Mouse (Mus musculus): ENCODE data around the gene Ryr2. TPM values are rescaled to one million over a fixed set of nuclear protein-coding genes. Genes with fewer than 3 reads are reported as not detected.

Ryr2 gene
- polyA plus RNA-seq, 1 experiment from 2014 or later: 1.5 TPM

GRCm38 (mm10) chr13:12057357-12057771 is 49.4 kb downstream of the Ryr2 start:
- Histone ChIP-seq H3K27ac (no peak overlapping the region), H3K9ac (no peak overlapping the region), H3K4me1 (no peaks in the 10 kb centered on the region), H3K36me3 (no peaks in the 10 kb centered on the region), H3K4me2 (no peak overlapping the region), H3K4me3 (no peak overlapping the region), H3K27me3 (no peaks in the 10 kb centered on the region), H3K9me3 (no peaks in the 10 kb centered on the region)
- ATAC-seq (ENCODE audit: borderline replicate concordance, extremely low read depth, low FRiP score, low TSS enrichment): peak; percentile 60; the same call in 1 of the 2 replicates
- WGBS: 40% methylated on average over 8 of the region's 8 CpGs

GRCm38 (mm10) chr13:12055913-12056312 is 50.8 kb downstream of the Ryr2 start:
- H3K36me3 ChIP-seq: no peaks in the 10 kb centered on the region
- WGBS: 73% methylated on average over 1 of the region's 1 CpGs
- H3K4me2 ChIP-seq: no peak overlapping the region
- H3K4me3 ChIP-seq: no peak overlapping the region
- no peaks in the 10 kb centered on the region for H3K9me3 ChIP-seq
- no peak overlapping the region for H3K27ac ChIP-seq
- H3K27me3 ChIP-seq: no peaks in the 10 kb centered on the region
- no peak for ATAC-seq (ENCODE audit: borderline replicate concordance, extremely low read depth, low FRiP score, low TSS enrichment)
- no peak overlapping the region for H3K9ac ChIP-seq
- H3K4me1 ChIP-seq: no peaks in the 10 kb centered on the region

GRCm38 (mm10) chr13:12053910-12054309 is 52.8 kb downstream of the Ryr2 start:
- H3K9ac ChIP-seq: no peak overlapping the region
- H3K27ac ChIP-seq: no peak overlapping the region
- no peak for ATAC-seq (ENCODE audit: borderline replicate concordance, extremely low read depth, low FRiP score, low TSS enrichment)
- no peaks in the 10 kb centered on the region for H3K9me3 ChIP-seq
- no peaks in the 10 kb centered on the region for H3K4me1 ChIP-seq
- WGBS: 89% methylated on average over 3 of the region's 3 CpGs
- no peaks in the 10 kb centered on the region for H3K36me3 ChIP-seq
- no peaks in the 10 kb centered on the region for H3K27me3 ChIP-seq
- no peak overlapping the region for H3K4me2 ChIP-seq
- no peak overlapping the region for H3K4me3 ChIP-seq

- Histone ChIP-seq H3K27ac (no peak overlapping the region), H3K9ac (no peak overlapping the region), H3K9me3 (no peaks in the 10 kb centered on the region), H3K36me3 (no peaks in the 10 kb centered on the region), H3K27me3 (no peaks in the 10 kb centered on the region), H3K4me1 (no peaks in the 10 kb centered on the region), H3K4me2 (no peak overlapping the region), H3K4me3 (no peak overlapping the region)
- ATAC-seq (ENCODE audit: borderline replicate concordance, extremely low read depth, low FRiP score, low TSS enrichment): no peak
- WGBS: 65% methylated on average over 1 of the region's 1 CpGs
Measured at GRCm38 (mm10) chr13:12050809-12051208, 55.9 kb downstream of the Ryr2 start.

- no peak overlapping the region for H3K9ac ChIP-seq
- no peak overlapping the region for H3K27ac ChIP-seq
- no peaks in the 10 kb centered on the region for H3K27me3 ChIP-seq
- H3K4me2 ChIP-seq: no peak overlapping the region
- H3K36me3 ChIP-seq: no peaks in the 10 kb centered on the region
- H3K4me3 ChIP-seq: no peak overlapping the region
- no peak for ATAC-seq (ENCODE audit: borderline replicate concordance, extremely low read depth, low FRiP score, low TSS enrichment)
- WGBS: 68% methylated on average over 4 of the region's 4 CpGs
- no peaks in the 10 kb centered on the region for H3K9me3 ChIP-seq
- H3K4me1 ChIP-seq: no peaks in the 10 kb centered on the region
Measured at GRCm38 (mm10) chr13:12047059-12047458, 59.7 kb downstream of the Ryr2 start.

- Histone ChIP-seq H3K27me3 (no peaks in the 10 kb centered on the region), H3K9me3 (no peaks in the 10 kb centered on the region), H3K27ac (no peak overlapping the region), H3K9ac (no peak overlapping the region), H3K4me1 (no peaks in the 10 kb centered on the region), H3K4me3 (no peak overlapping the region), H3K36me3 (no peaks in the 10 kb centered on the region), H3K4me2 (no peak overlapping the region)
- ATAC-seq (ENCODE audit: borderline replicate concordance, extremely low read depth, low FRiP score, low TSS enrichment): no peak
- WGBS: 78% methylated on average over 2 of the region's 2 CpGs
Measured at GRCm38 (mm10) chr13:12044751-12045150, 62.0 kb downstream of the Ryr2 start.

GRCm38 (mm10) chr13:12042891-12043491 is 63.8 kb downstream of the Ryr2 start:
- 62% methylated on average over 8 of the region's 8 CpGs for WGBS
- Histone ChIP-seq H3K36me3 (no peaks in the 10 kb centered on the region), H3K4me1 (no peaks in the 10 kb centered on the region), H3K9me3 (no peaks in the 10 kb centered on the region), H3K4me3 (no peak overlapping the region), H3K9ac (no peak overlapping the region), H3K27me3 (no peaks in the 10 kb centered on the region), H3K4me2 (no peak overlapping the region), H3K27ac (no peak overlapping the region)
- ATAC-seq (ENCODE audit: borderline replicate concordance, extremely low read depth, low FRiP score, low TSS enrichment): no peak

GRCm38 (mm10) chr13:12039967-12040366 is 66.8 kb downstream of the Ryr2 start:
- Histone ChIP-seq H3K27me3 (no peaks in the 10 kb centered on the region), H3K9me3 (no peaks in the 10 kb centered on the region), H3K9ac (no peak overlapping the region), H3K4me3 (no peak overlapping the region), H3K4me2 (no peak overlapping the region), H3K27ac (no peak overlapping the region), H3K36me3 (no peaks in the 10 kb centered on the region), H3K4me1 (0 out of 2 replicates have a peak, but pooled peaks cover 3% of the 10 kb centered on the region)
- 79% methylated on average over 3 of the region's 3 CpGs for WGBS
- ATAC-seq (ENCODE audit: borderline replicate concordance, extremely low read depth, low FRiP score, low TSS enrichment): no peak

GRCm38 (mm10) chr13:12038676-12039075 is 68.1 kb downstream of the Ryr2 start:
- Histone ChIP-seq H3K9ac (no peak overlapping the region), H3K27me3 (no peaks in the 10 kb centered on the region), H3K27ac (no peak overlapping the region), H3K4me2 (no peak overlapping the region), H3K4me1 (0 out of 2 replicates have a peak, but pooled peaks cover 3% of the 10 kb centered on the region), H3K4me3 (no peak overlapping the region), H3K36me3 (no peaks in the 10 kb centered on the region), H3K9me3 (no peaks in the 10 kb centered on the region)
- 0 out of 2 replicates have a peak, but pooled peaks have one; percentile 23 for ATAC-seq (ENCODE audit: borderline replicate concordance, extremely low read depth, low FRiP score, low TSS enrichment)
- WGBS: 75% methylated on average over 4 of the region's 4 CpGs

- Histone ChIP-seq H3K36me3 (no peaks in the 10 kb centered on the region), H3K9ac (no peak overlapping the region), H3K27ac (no peak overlapping the region), H3K27me3 (no peaks in the 10 kb centered on the region), H3K4me2 (no peak overlapping the region), H3K4me3 (no peak overlapping the region), H3K4me1 (0 out of 2 replicates have a peak, but pooled peaks cover 3% of the 10 kb centered on the region), H3K9me3 (no peaks in the 10 kb centered on the region)
- ATAC-seq (ENCODE audit: borderline replicate concordance, extremely low read depth, low FRiP score, low TSS enrichment): no peak
- WGBS: 55% methylated on average over 4 of the region's 4 CpGs
Measured at GRCm38 (mm10) chr13:12037241-12037640, 69.5 kb downstream of the Ryr2 start.

GRCm38 (mm10) chr13:12036834-12037233 is 69.9 kb downstream of the Ryr2 start:
- no peaks in the 10 kb centered on the region for H3K36me3 ChIP-seq
- ATAC-seq (ENCODE audit: borderline replicate concordance, extremely low read depth, low FRiP score, low TSS enrichment): no peak
- no peaks in the 10 kb centered on the region for H3K27me3 ChIP-seq
- H3K4me2 ChIP-seq: no peak overlapping the region
- 0 out of 2 replicates have a peak, but pooled peaks cover 3% of the 10 kb centered on the region for H3K4me1 ChIP-seq
- WGBS: 11% methylated on average over 4 of the region's 4 CpGs
- no peak overlapping the region for H3K27ac ChIP-seq
- no peaks in the 10 kb centered on the region for H3K9me3 ChIP-seq
- H3K4me3 ChIP-seq: no peak overlapping the region
- no peak overlapping the region for H3K9ac ChIP-seq

- Histone ChIP-seq H3K9me3 (no peaks in the 10 kb centered on the region), H3K36me3 (no peaks in the 10 kb centered on the region), H3K27me3 (no peaks in the 10 kb centered on the region), H3K4me2 (no peak overlapping the region), H3K4me1 (0 out of 2 replicates have a peak, but pooled peaks cover 3% of the 10 kb centered on the region), H3K27ac (no peak overlapping the region), H3K9ac (no peak overlapping the region), H3K4me3 (no peak overlapping the region)
- no peak for ATAC-seq (ENCODE audit: borderline replicate concordance, extremely low read depth, low FRiP score, low TSS enrichment)
- WGBS: 58% methylated on average over 6 of the region's 6 CpGs
Measured at GRCm38 (mm10) chr13:12033914-12034313, 72.8 kb downstream of the Ryr2 start.

All from lung, embryonic 15.5 days (tissue).